Mouse (Mus musculus): ENCODE measurements around the gene Cdc42bpg. TPM values are rescaled to one million over a fixed set of nuclear protein-coding genes. Genes with fewer than 3 reads are reported as not detected.
A peak's percentile ranks its signal among the peaks of the same experiment; 100 is the strongest.
"Not testable (repeated sequence)": the region's sequence is repeated elsewhere in the genome, so short reads cannot be mapped to it uniquely, and the experiment has no call there.

Cdc42bpg gene
- polyA plus RNA-seq, 1 experiment from 2014 or later, result 0.38 TPM

DNA sequence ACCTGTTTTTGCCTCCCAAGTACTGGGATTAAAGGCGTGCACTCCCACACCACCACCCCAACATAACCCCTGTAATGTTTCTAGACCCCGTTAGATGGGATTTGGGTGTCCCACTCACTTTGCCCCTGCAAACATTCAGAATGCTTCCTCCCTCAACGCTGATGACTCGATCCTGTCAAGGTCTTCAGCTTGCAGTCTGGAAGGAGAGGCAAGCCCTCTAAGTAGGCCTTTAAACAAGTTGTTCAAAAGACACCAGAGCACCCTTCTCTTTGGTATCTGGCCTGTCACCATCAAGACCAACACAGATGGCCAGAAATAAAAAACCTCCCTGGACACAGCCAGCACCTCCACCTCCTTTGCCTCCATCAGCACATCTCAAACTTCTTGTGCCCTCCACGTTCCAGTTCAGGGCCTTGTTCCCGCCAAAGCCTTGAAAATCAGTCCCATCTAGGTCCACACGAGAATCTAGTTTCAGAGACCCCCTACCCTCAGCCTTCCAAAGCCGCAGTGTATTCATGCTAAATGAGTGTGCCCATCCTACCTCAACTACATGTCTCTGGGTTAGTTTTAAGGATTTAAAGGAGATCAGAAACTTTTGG, 640 bp upstream of the Cdc42bpg start:
- H3K27ac ChIP-seq, result peak overlapping the region; percentile 86
- WGBS, result 62% methylated on average over 8 of the region's 8 CpGs

DNA sequence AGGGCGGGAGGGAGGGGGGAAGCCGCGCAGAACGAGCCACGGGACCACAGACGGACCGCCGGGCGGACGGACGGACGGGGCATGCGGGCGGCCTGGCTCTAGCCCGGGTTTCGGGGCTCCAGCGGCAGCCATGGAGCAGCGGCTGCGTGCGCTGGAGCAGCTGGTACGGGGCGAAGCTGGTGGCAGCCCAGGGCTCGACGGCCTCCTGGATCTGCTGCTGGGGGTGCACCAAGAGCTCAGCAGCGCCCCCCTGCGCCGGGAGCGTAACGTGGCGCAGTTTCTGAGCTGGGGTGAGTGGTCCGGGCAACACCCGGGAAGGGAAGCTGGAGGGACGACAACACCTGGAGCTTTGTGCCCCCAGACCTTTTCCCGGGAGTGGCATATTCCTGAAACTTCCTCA, 330 bp downstream of the Cdc42bpg start:
- Histone ChIP-seq H3K27me3 (ENCODE audit: low read depth, poor library complexity, severe bottlenecking) (no peaks in the 10 kb centered on the region; the same call in 1 of the 2 replicates), H3K36me3 (peaks cover 11% of the 10 kb centered on the region; the same call in 1 of the 2 replicates), H3K9me3 (replicated peaks) (no peaks in the 10 kb centered on the region), H3K4me3 (peak overlapping the region; percentile 80), H3K4me1 (peaks cover 31% of the 10 kb centered on the region), H3K27ac (peak overlapping the region; percentile 86)
- 0% methylated on average over 33 of the region's 34 CpGs for WGBS
- DNase-seq (ENCODE audit: low spot score), result peak; percentile 83

More for the DNA sequence above, 640 bp upstream of the Cdc42bpg start:
- no peaks in the 10 kb centered on the region for H3K9me3 ChIP-seq (replicated peaks)
- H3K27me3 ChIP-seq (ENCODE audit: low read depth, poor library complexity, severe bottlenecking), result no peaks in the 10 kb centered on the region; the same call in 1 of the 2 replicates
- peaks cover 31% of the 10 kb centered on the region for H3K4me1 ChIP-seq
- peak overlapping the region; percentile 80 for H3K4me3 ChIP-seq
- DNase-seq (ENCODE audit: low spot score), result no peak
- peaks cover 12% of the 10 kb centered on the region for H3K36me3 ChIP-seq

DNA sequence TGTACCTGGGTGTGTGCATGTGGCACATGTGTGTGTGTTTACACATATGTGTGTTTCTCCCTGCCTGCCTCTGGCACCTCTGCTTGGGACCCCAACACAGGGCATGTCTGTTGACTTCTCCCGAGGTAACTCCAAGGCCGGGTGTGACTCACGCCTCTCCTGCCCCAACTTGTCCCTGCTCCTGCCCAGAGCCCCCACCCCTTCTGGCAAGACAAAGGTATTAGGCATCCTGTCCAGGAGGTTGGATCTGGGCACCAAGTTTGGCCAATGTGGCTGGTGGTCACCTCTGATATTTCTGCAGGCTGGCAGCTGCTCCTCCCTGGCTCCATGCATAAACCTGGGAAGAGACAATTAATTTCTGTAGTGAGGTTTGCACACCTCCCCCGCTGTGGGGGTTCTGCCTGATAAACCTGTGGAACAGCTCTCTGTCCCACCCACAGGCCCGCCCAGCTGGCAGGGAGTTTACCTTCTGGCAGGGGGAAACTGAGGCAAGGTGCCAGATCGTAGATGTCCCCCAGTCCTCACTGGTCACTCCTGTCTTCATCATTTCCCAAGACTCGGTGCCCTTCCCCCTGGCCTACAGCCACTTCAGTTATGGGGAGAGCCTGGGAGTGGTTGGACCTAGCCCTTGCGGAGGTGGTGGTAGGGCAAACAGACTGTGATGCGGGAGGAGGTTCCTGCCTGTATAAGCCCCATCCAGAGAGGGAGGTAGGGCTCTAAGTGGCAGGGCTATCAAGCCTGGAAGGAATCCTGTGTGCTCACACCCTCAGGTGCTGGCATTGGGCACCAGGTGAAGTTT, 1.7 kb downstream of the Cdc42bpg start:
- no peaks in the 10 kb centered on the region for H3K9me3 ChIP-seq (replicated peaks)
- peak overlapping the region; percentile 32; the same call in 1 of the 2 replicates for H3K27ac ChIP-seq
- H3K4me3 ChIP-seq, result peak overlapping the region; percentile 80
- H3K27me3 ChIP-seq (ENCODE audit: low read depth, poor library complexity, severe bottlenecking), result no peaks in the 10 kb centered on the region; the same call in 1 of the 2 replicates
- peaks cover 26% of the 10 kb centered on the region for H3K4me1 ChIP-seq
- peaks cover 17% of the 10 kb centered on the region; the same call in 1 of the 2 replicates for H3K36me3 ChIP-seq
- no peak for DNase-seq (ENCODE audit: low spot score)
- 84% methylated on average over 9 of the region's 9 CpGs for WGBS

DNA sequence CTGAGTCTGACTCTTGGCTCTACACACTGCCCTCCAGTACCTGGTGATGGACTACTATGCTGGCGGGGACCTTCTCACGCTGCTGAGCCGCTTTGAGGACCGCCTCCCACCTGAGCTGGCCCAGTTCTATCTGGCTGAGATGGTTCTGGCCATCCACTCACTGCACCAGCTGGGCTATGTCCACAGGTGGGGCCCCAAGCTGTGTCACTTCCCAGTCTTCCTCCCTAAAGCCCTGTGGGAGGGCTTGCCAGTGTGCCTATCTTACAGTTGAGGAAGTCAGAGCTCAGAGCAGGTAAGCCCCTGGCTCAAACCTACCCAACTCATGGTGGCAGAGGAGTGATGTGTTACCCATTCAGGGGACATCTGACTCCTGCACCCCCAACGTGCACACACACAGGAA, 3.9 kb downstream of the Cdc42bpg start:
- Histone ChIP-seq H3K4me1 (peaks cover 26% of the 10 kb centered on the region), H3K4me3 (no peak overlapping the region), H3K9me3 (replicated peaks) (no peaks in the 10 kb centered on the region), H3K27ac (no peak overlapping the region), H3K27me3 (ENCODE audit: low read depth, poor library complexity, severe bottlenecking) (no peaks in the 10 kb centered on the region; the same call in 1 of the 2 replicates), H3K36me3 (peaks cover 38% of the 10 kb centered on the region)
- no peak for DNase-seq (ENCODE audit: low spot score)
- 89% methylated on average over 5 of the region's 5 CpGs for WGBS

DNA sequence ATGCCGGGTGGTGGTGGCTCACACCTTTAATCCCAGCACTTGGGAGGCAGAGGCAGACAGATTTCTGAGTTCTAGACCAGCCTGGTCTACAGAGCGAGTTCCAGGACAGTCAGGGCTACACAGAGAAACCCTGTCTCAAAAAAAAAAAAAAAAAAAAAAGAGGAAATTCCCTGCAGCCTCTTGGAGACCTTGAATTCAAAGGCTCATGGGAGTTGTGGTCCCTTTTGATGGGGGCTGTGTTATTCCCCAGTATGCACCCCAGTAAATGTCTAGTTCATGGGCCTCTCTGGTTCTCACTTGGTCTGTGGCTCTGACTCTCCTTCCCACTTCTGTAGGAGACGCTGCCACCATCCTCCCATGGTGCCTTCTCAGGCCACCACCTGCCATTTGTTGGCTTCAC, 5.5 kb downstream of the Cdc42bpg start:
- Histone ChIP-seq H3K4me1 (peaks cover 20% of the 10 kb centered on the region), H3K36me3 (peaks cover 54% of the 10 kb centered on the region)
- 93% methylated on average over 3 of the region's 3 CpGs for WGBS
- DNase-seq (ENCODE audit: low spot score); H3K4me3 ChIP-seq; H3K27me3 ChIP-seq (ENCODE audit: low read depth, poor library complexity, severe bottlenecking); H3K27ac ChIP-seq; H3K9me3 ChIP-seq (replicated peaks): not testable (repeated sequence)

DNA sequence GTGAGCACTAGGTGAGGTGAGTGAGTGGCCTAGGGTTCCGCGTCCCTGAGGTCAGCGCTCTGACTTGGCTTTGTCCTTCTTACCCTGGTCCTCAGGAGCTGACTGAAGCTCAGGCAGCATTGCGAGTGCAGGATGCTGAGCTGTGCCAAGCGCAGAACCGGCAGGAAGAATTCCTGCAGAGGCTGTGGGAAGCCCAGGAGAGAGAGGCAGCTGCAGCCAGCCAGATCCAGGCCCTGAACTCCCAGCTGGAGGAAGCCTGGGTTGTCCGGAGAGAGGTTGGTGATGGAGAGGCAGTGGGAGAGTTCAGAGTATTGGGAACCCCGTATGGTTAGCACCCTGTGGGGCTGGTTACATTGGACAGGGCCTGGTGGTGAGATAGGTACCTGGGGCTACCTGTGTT, 7.5 kb downstream of the Cdc42bpg start:
- H3K27me3 ChIP-seq (ENCODE audit: low read depth, poor library complexity, severe bottlenecking), result no peaks in the 10 kb centered on the region
- no peak overlapping the region for H3K4me3 ChIP-seq
- no peaks in the 10 kb centered on the region for H3K9me3 ChIP-seq (replicated peaks)
- 0 out of 2 replicates have a peak, but pooled peaks cover 1% of the 10 kb centered on the region for H3K4me1 ChIP-seq
- DNase-seq (ENCODE audit: low spot score), result no peak
- H3K27ac ChIP-seq, result no peak overlapping the region
- H3K36me3 ChIP-seq, result peaks cover 68% of the 10 kb centered on the region
- 91% methylated on average over 8 of the region's 8 CpGs for WGBS

DNA sequence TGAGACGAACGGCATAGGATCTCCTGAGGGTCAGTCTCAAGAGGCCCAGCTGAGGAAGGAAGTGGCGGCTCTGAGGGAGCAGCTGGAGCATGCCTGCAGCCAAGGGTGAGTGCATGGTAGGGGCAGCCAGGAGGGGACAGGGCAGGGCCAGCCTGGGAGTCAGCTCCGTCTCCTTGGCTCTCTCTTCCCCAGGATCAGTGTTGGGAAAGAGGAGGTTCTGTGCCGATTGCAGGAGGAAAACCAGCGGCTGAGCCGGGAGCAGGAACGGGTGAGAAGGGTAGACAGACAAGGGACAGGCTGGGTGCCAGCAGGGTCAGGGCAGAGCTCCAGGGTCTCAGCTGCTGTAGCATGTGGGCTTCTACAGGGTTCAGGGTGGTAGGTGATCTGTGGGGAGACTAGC, 8.3 kb downstream of the Cdc42bpg start:
- Histone ChIP-seq H3K36me3 (peaks cover 68% of the 10 kb centered on the region), H3K9me3 (replicated peaks) (no peaks in the 10 kb centered on the region), H3K27ac (no peak overlapping the region), H3K4me1 (no peaks in the 10 kb centered on the region), H3K4me3 (no peak overlapping the region), H3K27me3 (ENCODE audit: low read depth, poor library complexity, severe bottlenecking) (no peaks in the 10 kb centered on the region)
- 83% methylated on average over 8 of the region's 8 CpGs for WGBS
- no peak for DNase-seq (ENCODE audit: low spot score)

DNA sequence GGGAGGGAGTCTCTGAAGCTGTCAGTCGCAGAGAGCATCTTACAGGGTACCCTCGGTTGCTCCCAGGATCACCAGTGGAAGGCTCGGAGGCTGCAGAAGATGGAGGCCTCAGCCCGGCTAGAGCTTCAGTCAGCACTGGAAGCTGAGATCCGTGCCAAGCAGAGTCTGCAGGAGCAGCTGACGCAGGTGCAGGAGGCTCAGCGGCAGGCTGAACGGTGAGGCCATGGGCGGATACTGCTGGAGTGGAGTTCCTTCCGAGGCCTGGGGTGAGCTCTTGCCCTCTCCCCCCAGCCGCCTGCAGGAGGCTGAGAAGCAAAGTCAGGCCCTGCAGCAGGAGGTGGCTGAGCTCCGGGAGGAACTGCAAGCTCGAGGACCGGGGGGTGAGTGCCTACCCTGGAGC, 9.3 kb downstream of the Cdc42bpg start:
- H3K4me1 ChIP-seq, result no peaks in the 10 kb centered on the region
- H3K36me3 ChIP-seq, result peaks cover 71% of the 10 kb centered on the region
- WGBS, result 83% methylated on average over 14 of the region's 14 CpGs
- H3K27me3 ChIP-seq (ENCODE audit: low read depth, poor library complexity, severe bottlenecking), result no peaks in the 10 kb centered on the region
- 0 out of 2 replicates have a peak overlapping the region, but pooled peaks have one; percentile 2 for H3K27ac ChIP-seq
- DNase-seq (ENCODE audit: low spot score), result no peak
- H3K9me3 ChIP-seq (replicated peaks), result no peaks in the 10 kb centered on the region
- no peak overlapping the region for H3K4me3 ChIP-seq

DNA sequence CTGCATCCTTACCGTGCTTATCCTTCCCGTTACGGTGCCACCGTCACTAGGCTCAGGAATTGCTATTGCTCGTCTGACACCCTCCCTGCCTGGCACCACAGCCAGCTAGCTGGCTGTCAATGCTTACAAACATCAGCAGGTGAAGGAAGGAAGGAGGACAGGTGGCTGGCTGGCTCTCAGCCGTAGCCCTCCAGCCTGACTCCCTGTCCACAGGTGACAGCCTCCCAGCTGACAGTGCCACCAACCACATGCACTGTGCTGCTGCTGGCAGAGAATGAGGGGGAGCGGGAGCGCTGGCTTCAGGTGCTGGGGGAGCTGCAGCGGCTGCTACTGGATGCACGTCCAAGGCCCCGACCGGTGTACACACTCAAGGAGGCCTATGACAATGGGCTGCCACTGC, 11.9 kb downstream of the Cdc42bpg start:
- Histone ChIP-seq H3K27me3 (ENCODE audit: low read depth, poor library complexity, severe bottlenecking) (no peaks in the 10 kb centered on the region), H3K27ac (no peak overlapping the region), H3K36me3 (peaks cover 73% of the 10 kb centered on the region), H3K9me3 (replicated peaks) (no peaks in the 10 kb centered on the region), H3K4me3 (no peak overlapping the region), H3K4me1 (no peaks in the 10 kb centered on the region)
- no peak for DNase-seq (ENCODE audit: low spot score)
- WGBS, result 90% methylated on average over 12 of the region's 12 CpGs

DNA sequence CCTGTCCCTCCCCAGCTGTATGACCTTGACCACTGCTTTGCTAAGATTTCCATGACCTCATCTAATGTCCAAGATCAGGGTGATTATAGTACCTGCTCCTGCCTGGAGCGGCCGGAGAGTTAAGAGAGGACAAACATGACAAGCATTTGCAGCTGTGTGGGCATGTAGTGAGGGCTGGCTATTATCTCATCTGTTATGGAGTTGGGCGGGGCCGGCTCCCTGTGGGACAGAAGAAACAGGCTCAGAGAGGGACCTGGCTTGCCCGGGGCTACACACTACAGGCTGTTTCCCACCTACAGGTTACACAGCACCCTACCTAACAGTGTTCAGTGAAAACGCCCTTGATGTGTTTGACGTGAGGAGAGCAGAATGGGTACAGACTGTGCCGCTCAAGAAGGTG, 15.1 kb downstream of the Cdc42bpg start:
- WGBS, result 85% methylated on average over 8 of the region's 8 CpGs
- Histone ChIP-seq H3K27ac (no peak overlapping the region), H3K4me3 (no peak overlapping the region), H3K9me3 (replicated peaks) (no peaks in the 10 kb centered on the region), H3K4me1 (no peaks in the 10 kb centered on the region), H3K27me3 (ENCODE audit: low read depth, poor library complexity, severe bottlenecking) (no peaks in the 10 kb centered on the region), H3K36me3 (peaks cover 42% of the 10 kb centered on the region)
- DNase-seq (ENCODE audit: low spot score), result no peak

DNA sequence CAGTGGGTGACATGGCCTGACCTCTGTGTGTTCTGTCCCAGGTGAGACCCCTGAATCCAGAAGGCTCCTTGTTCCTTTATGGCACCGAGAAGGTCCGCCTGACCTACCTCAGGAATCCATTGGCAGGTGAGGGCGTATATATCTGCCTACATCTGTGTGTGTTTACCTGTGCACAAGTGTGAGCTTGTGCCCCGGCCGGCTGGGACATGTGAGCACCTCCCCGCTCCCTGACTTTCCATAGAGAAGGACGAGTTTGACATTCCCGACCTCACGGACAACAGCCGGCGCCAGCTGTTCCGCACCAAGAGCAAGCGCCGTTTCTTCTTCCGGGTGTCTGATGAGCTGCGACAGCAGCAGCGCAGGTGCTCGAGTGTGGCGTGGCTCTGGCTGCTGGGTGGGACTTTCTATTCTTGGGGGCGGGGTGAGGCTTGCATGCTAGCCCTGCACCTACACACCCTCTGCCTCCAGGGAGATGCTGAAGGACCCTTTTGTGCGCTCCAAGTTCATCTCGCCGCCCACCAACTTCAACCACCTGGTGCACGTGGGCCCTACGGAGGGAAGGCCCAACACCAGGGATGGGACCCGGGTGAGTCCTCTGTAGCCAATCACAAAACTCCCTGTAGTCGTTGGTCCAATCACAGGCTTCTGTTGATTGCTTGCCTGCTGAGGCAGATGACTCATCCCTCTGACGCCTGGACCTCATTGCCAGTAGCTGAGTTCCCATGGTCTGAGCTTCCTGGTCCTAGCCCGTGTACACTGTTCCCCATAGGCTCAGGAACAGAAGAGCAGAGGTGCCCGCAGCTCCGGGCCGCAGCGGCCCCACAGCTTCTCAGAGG, 15.7 kb downstream of the Cdc42bpg start:
- Histone ChIP-seq H3K36me3 (peaks cover 36% of the 10 kb centered on the region), H3K27me3 (ENCODE audit: low read depth, poor library complexity, severe bottlenecking) (no peaks in the 10 kb centered on the region), H3K27ac (no peak overlapping the region), H3K4me3 (no peak overlapping the region), H3K4me1 (no peaks in the 10 kb centered on the region), H3K9me3 (replicated peaks) (no peaks in the 10 kb centered on the region)
- DNase-seq (ENCODE audit: low spot score), result no peak
- 82% methylated on average over 33 of the region's 33 CpGs for WGBS

DNA sequence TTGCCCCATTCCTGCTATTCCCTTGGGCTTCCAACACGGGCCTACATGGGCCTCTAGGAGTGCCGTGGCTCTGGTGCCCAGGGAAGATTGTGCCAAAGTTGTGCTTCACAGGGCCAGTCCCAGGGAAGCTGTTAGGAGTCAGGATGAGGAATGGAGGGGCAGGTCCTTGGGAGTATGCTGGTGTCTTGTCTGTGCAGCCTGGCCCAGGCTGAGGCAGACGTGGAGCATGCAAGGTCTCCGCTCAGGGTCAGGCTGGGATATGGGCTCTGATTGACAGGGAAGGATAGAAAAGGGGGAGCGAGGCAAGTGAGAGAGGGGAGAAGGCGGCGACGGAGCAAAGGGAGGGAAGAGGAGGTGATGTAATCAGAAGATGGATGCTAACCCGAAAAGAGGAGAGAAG, 18.5 kb downstream of the Cdc42bpg start:
- Histone ChIP-seq H3K4me1 (no peaks in the 10 kb centered on the region), H3K27ac (no peak overlapping the region), H3K27me3 (ENCODE audit: low read depth, poor library complexity, severe bottlenecking) (no peaks in the 10 kb centered on the region), H3K4me3 (no peak overlapping the region), H3K36me3 (peaks cover 23% of the 10 kb centered on the region), H3K9me3 (replicated peaks) (no peaks in the 10 kb centered on the region)
- DNase-seq (ENCODE audit: low spot score), result no peak
- WGBS, result 86% methylated on average over 9 of the region's 9 CpGs
